Mouse (Mus musculus) E14TG2a.4 (cell line): ENCODE measurements at regions not wholly inside any gene's neighbourhood (a gene's known extent, or its start where the extent isn't known, plus 50 kb on each side); places are given as distances from the start of the nearest gene placed in this dataset.

ENCODE experiments used
- H3K27me3 ChIP-seq: 2 replicates; pipeline ENCODE4 v1.6.1; 2014; ENCODE audit warnings: low read length, control low read depth; ENCODE audit not compliant: insufficient read depth
- H3K36me3 ChIP-seq: 2 replicates; pipeline ENCODE4 v1.6.1; 2014; ENCODE audit warnings: low read length, control low read depth; ENCODE audit not compliant: insufficient read depth
- H3K4me1 ChIP-seq: replicated peaks from 2 replicates; pipeline ENCODE4 v1.6.1; 2014; ENCODE audit warnings: low read depth, low read length, control low read depth
- H3K4me3 ChIP-seq: replicated peaks from 2 replicates; pipeline ENCODE4 v1.5.1; 2014; ENCODE audit warnings: mild to moderate bottlenecking, low read length
- H3K9me3 ChIP-seq: 2 replicates; pipeline ENCODE4 v1.6.1; 2014; ENCODE audit warnings: low read length, control low read depth
- CTCF ChIP-seq: conservative IDR thresholded peaks from 2 replicates; pipeline ENCODE4 v1.5.1; 2014; ENCODE audit warnings: low read length
- NANOG ChIP-seq: IDR thresholded peaks from 2 replicates; pipeline ENCODE4 v1.6.1; 2014; ENCODE audit warnings: borderline replicate concordance, low read length, mixed read lengths
- POU5F1 ChIP-seq: IDR thresholded peaks from 2 replicates; pipeline ENCODE4 v1.6.1; 2014; ENCODE audit warnings: low read length, borderline replicate concordance

DNA sequence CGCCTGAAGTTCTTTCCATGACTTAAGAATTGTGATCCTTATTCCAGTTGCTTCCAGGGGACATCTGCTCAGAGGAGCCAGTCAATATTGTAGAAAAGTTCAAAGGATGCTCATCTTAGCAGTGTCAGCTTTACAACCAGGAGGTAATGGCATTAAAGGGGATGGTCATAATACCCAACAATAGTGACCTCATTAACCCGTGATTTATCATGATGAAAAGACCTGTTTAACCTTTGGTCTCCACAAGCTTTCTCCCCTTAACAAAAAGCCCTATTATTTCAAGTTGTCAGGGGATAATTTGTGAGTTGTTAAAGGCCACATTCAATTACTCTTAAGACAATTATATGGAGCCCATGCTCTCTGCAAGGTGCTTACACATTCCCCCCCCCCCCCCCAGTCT, 54.3 kb upstream of the Htatip2 start:
- Histone ChIP-seq H3K9me3 (no peaks in the 10 kb centered on the region), H3K4me1 (peaks cover 28% of the 10 kb centered on the region), H3K4me3 (no peak overlapping the region), H3K36me3 (no peaks in the 10 kb centered on the region), H3K27me3 (peaks cover 3% of the 10 kb centered on the region; the same call in 1 of the 2 replicates)
- TF ChIP-seq POU5F1: no peak
- no peak for TF ChIP-seq NANOG
- TF ChIP-seq CTCF: no peak

DNA sequence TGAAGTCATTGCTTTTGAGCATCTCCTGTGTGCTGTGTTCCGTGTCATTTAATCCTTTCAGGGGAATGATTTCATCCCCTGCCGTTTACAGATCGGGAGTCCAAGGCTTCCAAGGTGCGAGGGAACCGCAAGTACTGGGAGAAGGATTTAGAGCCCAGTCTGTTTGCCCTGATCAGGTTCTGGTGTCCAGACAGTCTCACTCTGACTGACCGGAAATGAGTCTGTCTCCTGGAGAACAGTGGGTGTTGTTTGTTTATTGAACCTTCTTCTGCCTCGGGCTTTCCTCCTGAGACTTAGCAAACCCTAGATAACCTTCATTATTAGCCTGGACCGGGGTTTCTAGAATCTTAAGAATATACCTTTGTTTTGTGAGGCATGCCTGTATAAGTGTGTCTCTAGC, 58.2 kb upstream of the Htatip2 start:
- Histone ChIP-seq H3K27me3 (peaks cover 8% of the 10 kb centered on the region), H3K36me3 (no peaks in the 10 kb centered on the region), H3K4me1 (peaks cover 22% of the 10 kb centered on the region), H3K4me3 (no peak overlapping the region), H3K9me3 (no peaks in the 10 kb centered on the region)
- TF ChIP-seq NANOG: no peak
- no peak for TF ChIP-seq POU5F1
- no peak for TF ChIP-seq CTCF

DNA sequence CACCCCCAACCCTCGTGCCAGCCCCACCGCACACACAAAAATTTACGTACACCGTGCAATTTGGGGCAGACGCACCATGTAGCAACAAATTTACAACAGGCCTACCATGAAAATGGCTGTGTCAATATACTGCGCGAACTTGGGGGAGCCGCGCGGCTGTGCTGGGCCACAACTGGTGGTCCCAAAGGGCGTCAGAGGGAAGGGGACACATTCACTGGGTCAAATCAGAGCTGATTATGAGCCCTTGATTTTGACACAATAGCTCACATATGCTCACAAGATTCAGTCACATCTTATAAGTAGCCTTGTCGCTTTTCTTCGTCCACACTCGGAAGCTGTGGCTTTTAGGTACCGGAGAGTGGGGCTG, 58.9 kb upstream of the Htatip2 start:
- no peak for TF ChIP-seq NANOG
- no peak for TF ChIP-seq POU5F1
- no peak for TF ChIP-seq CTCF
- Histone ChIP-seq H3K4me1 (peaks cover 22% of the 10 kb centered on the region), H3K27me3 (peaks cover 8% of the 10 kb centered on the region), H3K4me3 (no peak overlapping the region), H3K9me3 (no peaks in the 10 kb centered on the region), H3K36me3 (no peaks in the 10 kb centered on the region)

DNA sequence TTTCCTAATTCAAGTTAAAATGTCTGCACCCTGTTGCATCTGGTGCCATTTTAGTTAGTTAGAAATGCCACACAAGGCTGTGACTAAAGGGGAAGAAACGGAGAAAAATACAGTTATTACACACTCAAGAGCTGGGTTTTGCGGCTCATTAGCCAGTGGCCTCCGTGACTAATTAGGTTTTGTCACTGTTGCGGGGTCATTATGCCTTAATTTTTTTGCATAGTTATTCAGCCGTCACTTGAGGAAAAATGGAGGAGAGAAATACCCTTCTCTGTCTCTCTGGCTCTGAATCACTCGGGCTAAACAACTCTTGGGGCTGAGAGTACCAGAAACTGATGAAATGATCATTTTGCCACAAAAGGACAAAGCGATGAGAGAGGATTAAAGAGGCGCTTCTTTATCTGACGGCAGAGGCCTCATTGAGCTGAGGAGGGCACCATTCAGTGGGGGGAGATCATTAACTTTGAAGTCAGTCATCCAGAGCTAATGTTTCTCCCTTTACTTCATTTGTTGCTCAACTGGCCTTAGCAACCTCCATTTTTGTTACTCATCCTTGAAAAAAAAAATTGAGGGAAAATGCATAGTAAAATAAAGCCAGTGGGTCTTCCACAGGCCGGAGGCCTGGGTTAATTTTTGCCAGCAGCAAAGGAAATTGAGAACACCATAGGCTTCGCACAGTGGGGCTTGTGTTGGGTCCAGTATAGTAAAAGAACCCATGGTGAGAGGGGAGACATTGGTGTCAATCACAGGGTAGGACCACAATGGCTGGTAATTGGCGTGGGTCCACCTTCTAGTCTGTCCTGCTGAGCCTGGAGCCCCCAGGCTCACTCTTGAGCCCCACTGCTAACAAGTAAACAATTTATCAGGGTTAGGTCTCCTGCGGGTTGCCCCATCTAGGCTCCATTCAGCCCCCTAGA, 59.5 kb upstream of the Htatip2 start:
- TF ChIP-seq POU5F1: no peak
- TF ChIP-seq NANOG: no peak
- no peak for TF ChIP-seq CTCF
- H3K4me3 ChIP-seq: no peak overlapping the region
- peaks cover 22% of the 10 kb centered on the region for H3K4me1 ChIP-seq
- peaks cover 8% of the 10 kb centered on the region for H3K27me3 ChIP-seq
- no peaks in the 10 kb centered on the region for H3K9me3 ChIP-seq
- H3K36me3 ChIP-seq: no peaks in the 10 kb centered on the region

DNA sequence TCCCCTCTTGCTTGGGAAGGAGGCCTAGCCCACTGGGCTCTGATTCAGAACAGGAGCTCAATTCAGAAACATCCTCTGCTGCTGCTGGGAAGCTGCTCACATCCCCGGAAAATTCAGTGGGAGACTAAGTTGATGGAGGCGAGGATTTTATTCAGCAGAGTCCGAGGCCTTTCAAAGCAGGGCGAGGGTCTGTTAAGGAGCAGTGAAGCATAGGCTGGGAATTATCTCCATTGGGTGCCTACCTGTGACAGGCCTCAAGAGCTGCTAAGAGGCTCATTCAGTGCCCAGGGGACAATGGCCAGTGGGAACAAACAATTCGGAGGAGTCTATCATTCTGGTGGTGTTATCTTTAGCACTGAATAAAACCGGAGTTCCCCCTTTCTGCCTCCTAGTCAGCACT, 59.6 kb upstream of the Dbx1 start:
- Histone ChIP-seq H3K4me1 (peaks cover 20% of the 10 kb centered on the region), H3K27me3 (peaks cover 8% of the 10 kb centered on the region), H3K36me3 (no peaks in the 10 kb centered on the region), H3K9me3 (no peaks in the 10 kb centered on the region), H3K4me3 (no peak overlapping the region)
- no peak for TF ChIP-seq CTCF
- no peak for TF ChIP-seq POU5F1
- TF ChIP-seq NANOG: no peak

DNA sequence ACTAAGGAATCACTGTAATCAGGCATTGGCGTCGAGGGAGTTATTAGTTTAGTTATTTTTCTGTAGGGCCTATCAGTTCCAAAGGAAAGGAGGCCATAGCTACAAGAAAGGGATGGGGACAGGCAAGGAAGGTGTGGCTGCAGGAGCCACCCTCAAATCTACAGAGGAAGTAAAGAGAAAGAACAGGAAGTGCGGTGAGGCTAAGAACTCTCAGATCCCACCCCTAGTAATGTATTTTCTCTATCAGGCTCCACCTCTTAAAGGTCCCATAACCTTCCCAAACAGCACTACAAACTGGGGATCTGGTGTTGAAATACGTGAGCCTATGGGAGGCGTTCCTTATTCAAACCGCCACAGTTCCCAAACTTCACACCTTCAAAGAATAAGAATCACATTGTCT, 52.9 kb upstream of the Dbx1 start:
- no peaks in the 10 kb centered on the region for H3K36me3 ChIP-seq
- no peaks in the 10 kb centered on the region for H3K27me3 ChIP-seq
- no peaks in the 10 kb centered on the region for H3K9me3 ChIP-seq
- peaks cover 31% of the 10 kb centered on the region for H3K4me1 ChIP-seq
- no peak for TF ChIP-seq NANOG
- TF ChIP-seq CTCF: no peak
- TF ChIP-seq POU5F1: no peak
- peak overlapping the region; percentile 49 for H3K4me3 ChIP-seq

DNA sequence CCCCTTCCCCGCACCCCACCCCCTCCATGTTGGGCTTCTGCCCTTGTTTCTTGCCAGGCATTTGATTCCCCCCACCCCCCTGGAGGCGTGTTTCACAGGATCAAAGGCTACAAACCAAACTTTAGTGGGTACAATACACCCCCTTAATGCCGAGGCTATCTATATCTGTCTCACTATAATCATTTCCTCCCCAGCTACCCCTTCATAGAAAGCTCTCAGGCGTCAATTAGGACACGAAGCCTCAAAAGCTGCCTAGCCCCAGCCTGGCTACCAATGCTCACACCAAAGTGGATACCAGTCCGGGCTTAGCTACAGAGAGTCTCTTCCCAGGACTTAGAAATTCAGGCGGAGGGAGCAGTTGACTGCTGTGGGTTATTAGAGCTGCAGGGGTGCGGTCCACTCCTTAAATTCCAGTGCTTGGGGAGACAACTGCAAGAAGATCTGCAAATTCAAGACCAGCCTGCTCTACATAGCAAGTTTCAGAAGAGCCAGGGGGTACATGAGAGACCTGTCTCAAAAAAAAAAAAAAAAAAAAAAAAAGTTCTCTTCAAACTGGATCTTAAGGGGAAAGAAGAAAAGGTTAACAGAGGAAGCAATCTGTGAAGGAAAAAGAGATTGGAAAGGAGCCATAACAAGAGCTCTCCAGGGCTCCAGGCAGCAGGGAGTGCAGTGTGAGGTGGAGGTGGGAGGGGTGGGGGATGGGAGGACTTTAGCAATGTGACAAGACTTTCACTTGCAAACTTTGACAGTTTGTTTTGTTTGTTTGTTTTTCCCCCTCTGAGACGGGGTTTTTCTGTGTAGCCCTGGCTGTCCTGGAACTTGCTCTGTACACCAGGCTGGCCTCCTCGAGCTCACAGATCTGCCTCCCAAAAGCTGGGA, 52.1 kb upstream of the Dbx1 start:
- Histone ChIP-seq H3K9me3 (no peaks in the 10 kb centered on the region), H3K4me1 (peaks cover 38% of the 10 kb centered on the region), H3K27me3 (peaks cover 5% of the 10 kb centered on the region; the same call in 1 of the 2 replicates), H3K4me3 (peak overlapping the region; percentile 49), H3K36me3 (no peaks in the 10 kb centered on the region)
- TF ChIP-seq POU5F1: no peak
- no peak for TF ChIP-seq CTCF

DNA sequence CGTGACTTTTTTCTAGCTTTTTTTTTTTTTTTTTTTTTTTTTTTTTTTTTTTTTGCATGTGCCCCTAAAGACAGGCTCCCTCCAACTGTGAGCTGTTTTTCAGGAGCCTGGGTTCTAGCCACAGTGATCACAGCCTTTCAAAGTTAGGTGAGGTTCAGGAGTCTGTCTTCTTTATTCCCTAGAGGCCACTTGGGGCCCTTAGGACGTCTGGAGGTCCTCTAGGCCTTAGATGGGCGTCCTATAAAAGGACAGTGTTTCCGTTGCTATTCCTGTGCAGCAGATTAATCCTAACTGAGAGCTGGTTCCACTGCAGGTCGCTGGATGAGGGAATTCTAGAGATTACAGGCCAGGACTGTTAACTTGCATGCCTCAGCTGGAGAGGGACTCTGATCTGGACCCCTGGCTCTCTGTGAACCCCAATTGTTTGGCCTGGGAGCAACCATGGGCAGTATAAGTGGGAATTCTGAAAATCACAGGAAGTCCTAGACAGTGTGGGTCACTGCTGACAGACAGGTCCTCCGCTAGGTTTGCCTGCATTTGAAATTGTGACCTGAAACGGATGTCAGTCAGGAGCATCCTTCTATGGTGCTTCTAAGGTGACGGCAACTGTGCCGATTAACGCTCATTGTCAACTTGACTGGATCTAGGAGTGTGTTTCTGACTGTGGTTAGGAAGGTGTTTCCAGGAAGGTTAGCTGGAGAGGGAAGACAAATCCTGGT, 51.2 kb upstream of the Dbx1 start:
- Histone ChIP-seq H3K27me3 (peaks cover 7% of the 10 kb centered on the region; the same call in 1 of the 2 replicates), H3K4me3 (peak overlapping the region; percentile 21), H3K9me3 (no peaks in the 10 kb centered on the region), H3K36me3 (no peaks in the 10 kb centered on the region), H3K4me1 (peaks cover 38% of the 10 kb centered on the region)
- TF ChIP-seq POU5F1: no peak
- TF ChIP-seq NANOG: no peak
- TF ChIP-seq CTCF: no peak
